Mouse (Mus musculus) embryo, embryonic 10.5 days (tissue): Measurements from ENCODE around the gene Twnk.
A peak's percentile ranks its signal among the peaks of the same experiment; 100 is the strongest.

ENCODE experiments used
- DNase-seq: peaks from one replicate; pipeline ENCODE4 v3.0.0-alpha.2; 2015; ENCODE audit warnings: low spot score

Twnk gene

GRCm38 (mm10) chr19:45003740-45004516 lies 1.5 kb upstream of the Twnk start:
- DNase-seq = no peak

- DNase-seq = peak; percentile 95
Observed at GRCm38 (mm10) chr19:45005957-45006712, 672 bp downstream of the Twnk start, which contains the start of gene Mrpl43. Mrpl43 (minus strand) TSS chr19:45006442.

- no peak for DNase-seq
Observed at GRCm38 (mm10) chr19:45007021-45007420, 1.6 kb downstream of the Twnk start.

GRCm38 (mm10) chr19:45007425-45008191 lies 2.1 kb downstream of the Twnk start:
- DNase-seq = no peak

DNA sequence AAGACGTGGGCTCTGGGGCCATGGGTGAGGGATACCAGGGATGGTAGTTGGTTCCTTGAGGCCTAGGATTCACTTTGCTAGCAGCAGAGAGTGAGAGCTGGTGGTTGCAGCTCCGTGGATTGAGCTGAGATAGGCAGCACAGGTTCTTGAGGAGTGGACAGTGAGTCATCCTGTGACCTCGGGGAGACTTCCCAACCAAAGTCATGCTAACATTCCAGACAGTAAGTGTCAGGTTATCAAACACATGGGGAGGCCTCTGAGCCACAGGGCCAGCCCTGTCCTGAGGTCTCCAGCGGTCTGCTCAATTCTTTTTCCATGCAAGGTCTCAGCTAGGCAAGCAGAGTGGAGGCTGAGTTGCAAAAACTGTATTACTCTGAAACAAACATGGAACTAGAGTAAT lies 5.2 kb downstream of the Twnk start:
- DNase-seq = no peak

- DNase-seq = no peak
Observed at GRCm38 (mm10) chr19:45012219-45012618, 6.8 kb downstream of the Twnk start.

DNA sequence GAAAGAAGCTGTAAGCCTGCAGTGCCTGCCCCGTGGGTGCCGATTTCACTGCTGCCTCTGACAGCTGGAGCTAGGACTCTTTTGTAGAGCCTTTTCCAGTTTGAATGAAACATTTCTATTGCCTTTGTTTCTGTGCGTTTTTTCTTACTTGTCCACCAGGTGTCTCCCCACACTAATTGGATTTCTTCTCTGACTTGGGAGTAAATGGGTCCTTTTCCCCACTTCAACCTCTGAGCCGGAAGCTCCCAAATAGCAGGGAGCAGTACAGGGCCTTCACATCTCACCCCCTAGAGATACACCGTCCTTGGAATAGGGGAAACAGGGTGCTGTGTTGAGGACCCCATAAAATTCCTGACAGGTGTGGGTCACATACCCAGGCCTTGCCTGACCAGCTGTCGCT lies 7.2 kb downstream of the Twnk start:
- peak; percentile 76 for DNase-seq

DNA sequence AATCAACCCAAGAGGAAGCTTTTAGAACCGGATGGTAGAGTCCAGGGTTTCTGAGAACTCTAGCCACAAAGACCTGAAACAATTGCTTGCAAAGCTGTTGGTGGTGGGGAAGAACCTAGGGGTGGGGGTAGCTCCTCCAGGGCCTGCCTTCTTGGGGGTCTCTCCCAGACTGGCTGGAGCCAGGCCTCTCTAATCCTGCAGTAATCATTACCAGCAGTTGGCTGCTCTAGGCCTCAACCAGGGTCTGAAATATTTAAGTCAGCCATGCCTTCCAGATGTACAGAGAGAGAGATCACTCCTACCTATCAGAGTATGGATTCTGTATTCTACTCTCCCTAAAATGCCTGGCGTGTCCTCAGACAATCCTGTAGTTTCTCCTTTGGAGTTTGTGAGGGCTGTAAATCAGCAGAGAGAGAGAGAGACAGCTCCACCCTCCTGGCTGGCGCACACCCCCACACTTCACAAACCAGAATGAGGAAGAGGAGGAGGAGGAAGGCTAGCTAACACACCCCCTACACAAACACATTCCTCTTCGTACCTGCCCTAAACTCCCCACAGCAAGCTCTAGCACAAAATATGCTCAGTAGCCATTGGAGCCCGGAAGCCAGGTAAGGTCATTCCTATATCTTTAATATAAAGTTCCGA lies 8.2 kb downstream of the Twnk start:
- DNase-seq = peak; percentile 36

- peak; percentile 57 for DNase-seq
Observed at GRCm38 (mm10) chr19:45014335-45014971, 9.0 kb downstream of the Twnk start, which contains the start of gene Lzts2. Lzts2 (plus strand) TSS chr19:45014414.

DNA sequence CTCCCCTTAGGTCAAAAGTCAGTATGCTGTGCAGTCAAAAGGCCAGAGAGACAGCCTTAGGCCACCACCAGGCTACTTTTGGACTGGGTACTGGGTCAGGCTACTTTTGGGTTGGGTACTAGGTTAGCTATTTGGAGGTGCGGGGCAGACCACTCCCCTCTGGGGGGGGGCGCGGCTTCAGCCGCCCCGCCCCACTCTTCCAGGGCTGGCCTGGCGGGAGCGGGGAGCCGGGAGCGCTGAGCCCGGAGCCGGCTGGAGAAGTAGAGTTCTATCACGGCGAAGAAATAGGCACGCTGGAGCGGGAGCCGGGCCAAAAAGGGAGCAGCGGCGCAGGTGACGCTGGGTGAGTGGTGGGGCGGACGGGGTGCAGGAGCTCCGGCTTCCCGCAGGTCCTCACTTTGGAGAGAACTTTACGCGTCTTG lies 9.5 kb downstream of the Twnk start:
- peak; percentile 62 for DNase-seq

DNA sequence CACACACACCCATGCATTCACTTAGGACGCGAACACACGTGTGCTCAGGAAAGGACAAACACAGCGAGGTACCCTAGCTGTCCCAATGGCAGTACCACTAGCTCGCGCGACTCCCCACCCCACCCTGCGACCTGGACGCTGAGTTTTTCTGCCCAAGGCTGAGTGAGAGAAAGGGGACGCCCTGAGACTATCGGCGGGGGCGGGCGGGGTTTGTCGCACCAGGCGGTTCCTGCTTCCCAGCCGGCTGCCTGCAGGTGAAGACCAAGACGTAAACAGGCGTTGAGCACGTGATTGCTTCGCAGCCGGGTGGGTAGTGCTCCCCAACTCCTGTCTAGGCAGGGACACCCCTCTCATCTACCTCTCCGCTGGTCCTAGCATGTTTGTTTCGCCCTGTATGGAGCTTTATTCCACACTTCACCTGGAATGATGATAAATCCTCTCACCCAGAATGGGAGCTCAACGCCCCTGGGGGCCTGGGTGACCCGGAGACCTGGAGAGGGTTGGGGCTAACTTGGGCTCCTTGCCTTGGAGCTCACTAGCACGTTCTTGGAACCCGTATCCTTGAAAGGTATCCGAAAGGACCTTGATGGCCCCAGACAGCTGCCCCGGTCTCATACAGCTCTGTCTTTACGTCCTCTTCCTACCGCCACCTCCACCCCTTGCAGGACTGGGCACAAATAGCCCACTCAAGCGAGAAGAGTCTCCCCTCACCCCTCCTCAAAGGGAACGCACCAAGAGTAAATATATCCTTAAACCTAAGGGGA lies 10.2 kb downstream of the Twnk start:
- DNase-seq = peak; percentile 57

DNA sequence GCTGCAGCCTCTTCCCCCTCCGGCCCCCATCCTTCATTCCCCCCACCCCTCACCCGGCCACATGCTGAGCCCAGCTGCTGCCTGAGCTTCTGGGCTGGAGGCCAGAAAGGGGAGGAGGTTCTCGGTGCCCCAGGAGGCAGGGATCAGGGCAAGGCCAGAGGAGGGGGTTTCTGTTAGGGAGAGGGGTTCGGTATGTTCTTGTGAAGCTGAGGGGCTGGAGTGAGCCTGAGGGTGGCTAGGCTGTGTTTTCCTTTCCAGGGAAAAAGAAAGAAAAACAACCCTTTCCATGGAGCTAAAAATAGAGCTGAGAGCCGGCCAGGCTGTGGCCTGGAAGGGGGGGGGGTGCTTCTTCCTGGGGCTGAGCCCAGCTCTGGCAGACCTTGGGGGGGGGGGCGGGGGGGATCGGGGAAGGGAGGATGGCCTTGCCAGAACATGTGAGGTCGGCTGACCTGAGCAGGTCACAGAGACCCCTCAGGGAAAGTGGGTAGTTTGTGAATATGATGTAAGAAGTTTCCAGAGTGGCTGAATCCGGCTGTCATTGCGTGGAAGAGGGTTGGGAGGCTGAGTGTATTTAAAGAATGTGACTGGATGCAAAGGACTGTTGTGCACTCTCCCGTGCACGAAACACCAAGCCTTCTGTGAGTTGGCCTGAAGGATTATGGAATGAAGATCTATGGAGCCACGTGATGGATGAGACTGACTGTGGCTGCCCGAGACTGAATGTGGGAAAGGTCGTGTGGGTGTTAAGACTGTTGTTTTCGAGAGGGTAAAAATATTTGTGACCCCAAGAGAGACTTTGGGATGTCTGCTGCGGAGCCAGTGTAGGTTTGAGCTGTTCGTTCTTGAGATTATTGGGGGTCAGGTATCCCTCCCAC lies 11.1 kb downstream of the Twnk start:
- DNase-seq = peak; percentile 80

GRCm38 (mm10) chr19:45017216-45017771 lies 11.8 kb downstream of the Twnk start:
- peak; percentile 91 for DNase-seq

DNA sequence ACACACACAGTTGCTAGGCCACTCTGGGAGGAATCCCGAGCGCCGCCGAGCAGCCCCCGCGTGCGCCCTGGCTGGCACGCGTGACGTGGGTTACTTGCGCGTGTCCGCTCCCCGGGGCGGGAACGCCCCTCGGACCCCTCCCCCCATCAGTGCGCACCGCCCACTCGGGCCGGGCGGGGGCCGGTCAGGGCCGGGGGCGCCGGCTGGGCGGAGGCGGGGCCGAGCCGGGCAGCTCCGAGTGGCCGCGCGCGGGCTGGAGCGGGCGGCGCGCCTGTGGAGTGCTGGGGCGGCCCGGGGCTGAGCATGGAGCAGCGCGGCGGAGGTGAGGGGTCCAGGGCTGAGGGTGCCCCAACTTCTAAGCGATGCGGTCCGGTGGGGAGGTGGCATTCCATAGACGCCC lies 12.4 kb downstream of the Twnk start:
- peak; percentile 85 for DNase-seq

DNA sequence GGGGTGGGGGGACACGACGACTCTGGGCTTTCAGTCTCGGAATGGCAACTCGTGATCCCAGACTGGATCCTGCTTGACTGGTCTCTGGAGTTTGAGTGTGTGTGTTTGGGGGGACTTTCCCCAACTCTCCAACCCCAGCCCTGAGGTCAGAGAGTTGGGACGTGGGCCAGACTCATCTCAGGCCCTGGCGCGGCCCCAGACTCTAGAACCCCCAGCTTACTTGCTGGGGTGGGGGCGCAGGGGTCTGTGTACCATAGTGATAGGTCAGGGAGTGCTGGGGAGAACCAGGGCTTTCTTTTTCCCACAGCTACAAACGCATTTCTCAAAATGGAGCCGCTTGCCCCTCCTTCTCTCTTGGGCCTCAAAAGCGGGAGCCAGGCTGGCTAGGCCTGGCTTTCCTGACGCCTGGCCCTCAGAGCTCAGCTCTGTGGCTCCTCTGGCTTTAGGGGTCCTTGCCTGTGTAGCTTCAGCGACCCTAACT lies 12.9 kb downstream of the Twnk start:
- peak; percentile 72 for DNase-seq

GRCm38 (mm10) chr19:45020348-45020747 lies 14.9 kb downstream of the Twnk start:
- no peak for DNase-seq

- no peak for DNase-seq
Observed at GRCm38 (mm10) chr19:45021362-45021761, 15.9 kb downstream of the Twnk start.

DNA sequence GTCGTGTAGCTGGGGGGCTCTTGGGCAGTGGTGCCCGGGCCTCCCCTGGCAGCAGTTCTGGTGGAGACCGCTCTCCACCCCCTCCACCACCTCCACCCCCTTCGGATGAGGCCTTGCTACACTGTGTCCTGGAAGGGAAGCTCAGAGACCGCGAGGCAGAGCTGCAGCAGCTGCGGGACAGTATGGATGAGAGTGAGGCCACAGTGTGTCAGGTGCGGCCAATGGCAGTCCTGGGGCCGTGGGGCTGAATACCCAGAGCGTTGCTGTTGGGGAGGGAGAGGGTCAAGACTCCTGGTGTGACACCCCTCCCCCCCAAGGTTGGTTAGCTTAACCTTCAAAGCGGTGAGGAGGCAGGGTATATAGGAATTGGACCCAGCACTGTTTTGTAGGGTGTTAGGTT lies 18.5 kb downstream of the Twnk start:
- no peak for DNase-seq

- no peak for DNase-seq
Observed at GRCm38 (mm10) chr19:45024775-45025174, 19.3 kb downstream of the Twnk start.
